Mouse (Mus musculus): ENCODE results near the gene Cog5. TPM values are rescaled to one million over a fixed set of nuclear protein-coding genes. Genes with fewer than 3 reads are reported as not detected.
A peak's percentile ranks its signal among the peaks of the same experiment; 100 is the strongest.

Gene Cog5
- polyA plus RNA-seq, 1 experiment from 2014 or later, result 41.1 TPM

DNA sequence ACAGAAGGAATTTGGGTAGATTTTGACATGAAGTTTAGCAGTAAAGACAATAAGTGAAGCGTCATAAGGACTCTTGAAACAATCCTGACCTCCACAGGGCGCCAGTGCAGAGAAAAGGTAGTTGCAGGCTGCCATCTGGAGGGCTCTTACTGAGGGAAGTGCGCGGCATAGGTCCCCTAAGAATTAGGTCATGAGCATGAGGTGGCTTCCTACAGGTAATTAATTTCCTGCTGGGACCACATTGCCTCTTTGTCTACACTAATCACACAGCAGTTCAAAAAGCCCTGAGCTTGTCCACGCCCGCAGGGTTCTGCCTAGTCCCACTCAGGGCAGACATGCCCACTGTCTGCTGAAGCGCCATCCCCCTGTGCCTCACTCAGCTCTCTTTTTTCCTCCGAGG is 242.3 kb downstream of the Cog5 start:
- H3K4me2 ChIP-seq (replicated peaks; ENCODE audit: low read depth, low read length), result no peak overlapping the region
- ATAC-seq (ENCODE audit: low FRiP score) (peak; percentile 52), DNase-seq (ENCODE audit: low spot score) (no peak)
- 0 out of 2 replicates have a peak overlapping the region, but pooled peaks have one; percentile 33 for H3K27ac ChIP-seq (ENCODE audit: low read depth, low read length)
- H3K4me3 ChIP-seq (ENCODE audit: low read depth, low read length), result no peak overlapping the region
- 33% methylated on average over 8 of the region's 8 CpGs for WGBS
- H3K4me1 ChIP-seq (replicated peaks; ENCODE audit: control insufficient read depth, insufficient read depth, low read length), result no peaks in the 10 kb centered on the region
- H3K9me3 ChIP-seq (ENCODE audit: control insufficient read depth, low read length), result no peaks in the 10 kb centered on the region
- H3K36me3 ChIP-seq (ENCODE audit: control insufficient read depth, insufficient read depth, low read length), result no peaks in the 10 kb centered on the region
- no peak overlapping the region for H3K9ac ChIP-seq (ENCODE audit: low read depth, low read length)
- H3K27me3 ChIP-seq (ENCODE audit: control insufficient read depth, insufficient read depth, low read length), result no peaks in the 10 kb centered on the region

DNA sequence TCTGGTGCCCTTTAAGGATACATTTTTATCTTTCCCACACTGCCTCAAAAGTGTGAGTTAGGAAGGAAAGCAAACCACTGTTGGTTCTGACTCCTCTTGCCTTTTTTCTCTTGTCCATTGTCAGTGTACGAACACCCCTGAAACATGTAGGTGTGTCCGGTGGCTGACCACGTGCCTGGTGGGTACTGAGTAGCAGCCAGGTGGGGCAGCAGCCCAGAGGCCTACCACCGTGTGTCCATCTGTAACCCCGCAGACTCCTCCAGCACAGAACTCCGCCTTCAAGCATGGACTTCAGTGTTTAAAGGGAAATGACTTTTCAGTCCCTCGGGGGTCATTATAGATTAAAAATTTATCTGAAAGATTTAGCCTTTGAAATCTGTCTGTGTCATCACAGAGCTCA is 242.8 kb downstream of the Cog5 start:
- Histone ChIP-seq H3K9me3 (ENCODE audit: control insufficient read depth, low read length) (no peaks in the 10 kb centered on the region), H3K27ac (ENCODE audit: low read depth, low read length) (no peak overlapping the region), H3K4me2 (replicated peaks; ENCODE audit: low read depth, low read length) (no peak overlapping the region), H3K4me3 (ENCODE audit: low read depth, low read length) (no peak overlapping the region), H3K9ac (ENCODE audit: low read depth, low read length) (no peak overlapping the region), H3K27me3 (ENCODE audit: control insufficient read depth, insufficient read depth, low read length) (no peaks in the 10 kb centered on the region), H3K36me3 (ENCODE audit: control insufficient read depth, insufficient read depth, low read length) (no peaks in the 10 kb centered on the region), H3K4me1 (replicated peaks; ENCODE audit: control insufficient read depth, insufficient read depth, low read length) (no peaks in the 10 kb centered on the region)
- ATAC-seq (ENCODE audit: low FRiP score), result no peak
- WGBS, result 62% methylated on average over 7 of the region's 7 CpGs
- no peak for DNase-seq (ENCODE audit: low spot score)

DNA sequence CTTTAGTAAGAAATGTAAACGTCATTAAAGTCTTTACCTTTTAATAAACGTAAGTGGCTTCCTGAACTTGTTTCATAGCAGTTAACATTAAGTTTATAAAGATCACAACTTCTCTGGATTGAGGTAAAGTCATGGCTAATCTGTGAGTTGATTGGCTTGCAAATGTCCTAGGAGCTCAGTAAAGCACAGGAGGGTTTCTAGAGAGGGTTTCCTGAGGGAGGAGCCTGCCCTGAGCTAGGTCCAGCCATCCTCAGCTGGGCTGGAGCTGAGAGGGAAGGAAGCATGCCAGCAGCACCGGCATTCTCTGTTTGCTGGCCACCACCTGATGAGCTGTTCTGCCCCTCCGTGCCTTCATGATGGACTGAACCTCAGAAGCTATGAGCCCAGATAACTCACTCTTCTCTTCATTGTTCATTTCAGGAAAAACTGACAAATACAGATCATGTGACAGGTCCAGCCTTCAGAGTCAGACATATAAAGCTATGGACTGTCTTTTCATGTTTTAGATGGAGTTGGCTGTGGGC is 245.8 kb downstream of the Cog5 start:
- ATAC-seq (ENCODE audit: low FRiP score), result no peak
- WGBS, result 74% methylated on average over 4 of the region's 4 CpGs
- no peaks in the 10 kb centered on the region for H3K27me3 ChIP-seq (ENCODE audit: control insufficient read depth, insufficient read depth, low read length)
- H3K27ac ChIP-seq (ENCODE audit: low read depth, low read length), result no peak overlapping the region
- no peak overlapping the region for H3K4me3 ChIP-seq (ENCODE audit: low read depth, low read length)
- no peaks in the 10 kb centered on the region for H3K36me3 ChIP-seq (ENCODE audit: control insufficient read depth, insufficient read depth, low read length)
- H3K4me1 ChIP-seq (replicated peaks; ENCODE audit: control insufficient read depth, insufficient read depth, low read length), result no peaks in the 10 kb centered on the region
- no peak for DNase-seq (ENCODE audit: low spot score)
- H3K9me3 ChIP-seq (ENCODE audit: control insufficient read depth, low read length), result no peaks in the 10 kb centered on the region
- no peak overlapping the region for H3K4me2 ChIP-seq (replicated peaks; ENCODE audit: low read depth, low read length)
- no peak overlapping the region for H3K9ac ChIP-seq (ENCODE audit: low read depth, low read length)

GRCm38 (mm10) chr12:31905696-31906551 is 251.3 kb downstream of the Cog5 start:
- Histone ChIP-seq H3K4me1 (replicated peaks; ENCODE audit: control insufficient read depth, insufficient read depth, low read length) (0 out of 2 replicates have a peak, but pooled peaks cover 3% of the 10 kb centered on the region), H3K27ac (ENCODE audit: low read depth, low read length) (peak overlapping the region; percentile 73), H3K9me3 (ENCODE audit: control insufficient read depth, low read length) (no peaks in the 10 kb centered on the region), H3K4me3 (ENCODE audit: low read depth, low read length) (no peak overlapping the region), H3K36me3 (ENCODE audit: control insufficient read depth, insufficient read depth, low read length) (no peaks in the 10 kb centered on the region), H3K4me2 (replicated peaks; ENCODE audit: low read depth, low read length) (no peak overlapping the region), H3K9ac (ENCODE audit: low read depth, low read length) (no peak overlapping the region), H3K27me3 (ENCODE audit: control insufficient read depth, insufficient read depth, low read length) (no peaks in the 10 kb centered on the region)
- DNase-seq (ENCODE audit: low spot score) (peak; percentile 30), ATAC-seq (ENCODE audit: low FRiP score) (peak; percentile 74)
- WGBS, result 48% methylated on average over 6 of the region's 6 CpGs

DNA sequence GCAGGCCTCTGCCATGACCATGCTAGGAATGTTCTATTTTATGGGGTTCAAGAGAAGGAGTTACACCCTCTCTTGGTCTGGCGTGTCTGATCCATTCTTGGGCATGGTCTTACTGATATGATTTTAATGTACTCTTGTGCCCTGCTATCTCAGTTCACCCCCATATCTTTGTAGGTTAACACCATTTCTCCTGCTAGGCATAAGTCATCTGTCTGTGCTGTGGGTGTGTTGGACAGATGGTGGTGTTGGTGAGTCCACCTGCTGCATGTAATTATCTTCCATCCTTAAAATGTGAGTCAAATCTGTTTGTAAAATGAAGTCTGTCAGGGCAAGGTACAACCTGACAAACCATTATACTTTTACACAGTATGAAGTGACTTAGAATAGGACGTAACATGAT is 252.8 kb downstream of the Cog5 start:
- ATAC-seq (ENCODE audit: low FRiP score) (no peak), DNase-seq (ENCODE audit: low spot score) (no peak)
- no peak overlapping the region for H3K9ac ChIP-seq (ENCODE audit: low read depth, low read length)
- no peak overlapping the region for H3K27ac ChIP-seq (ENCODE audit: low read depth, low read length)
- no peak overlapping the region for H3K4me3 ChIP-seq (ENCODE audit: low read depth, low read length)
- 0 out of 2 replicates have a peak, but pooled peaks cover 3% of the 10 kb centered on the region for H3K4me1 ChIP-seq (replicated peaks; ENCODE audit: control insufficient read depth, insufficient read depth, low read length)
- H3K4me2 ChIP-seq (replicated peaks; ENCODE audit: low read depth, low read length), result no peak overlapping the region
- no peaks in the 10 kb centered on the region for H3K36me3 ChIP-seq (ENCODE audit: control insufficient read depth, insufficient read depth, low read length)
- WGBS, result 94% methylated on average over 2 of the region's 2 CpGs
- H3K27me3 ChIP-seq (ENCODE audit: control insufficient read depth, insufficient read depth, low read length), result no peaks in the 10 kb centered on the region
- no peaks in the 10 kb centered on the region for H3K9me3 ChIP-seq (ENCODE audit: control insufficient read depth, low read length)

DNA sequence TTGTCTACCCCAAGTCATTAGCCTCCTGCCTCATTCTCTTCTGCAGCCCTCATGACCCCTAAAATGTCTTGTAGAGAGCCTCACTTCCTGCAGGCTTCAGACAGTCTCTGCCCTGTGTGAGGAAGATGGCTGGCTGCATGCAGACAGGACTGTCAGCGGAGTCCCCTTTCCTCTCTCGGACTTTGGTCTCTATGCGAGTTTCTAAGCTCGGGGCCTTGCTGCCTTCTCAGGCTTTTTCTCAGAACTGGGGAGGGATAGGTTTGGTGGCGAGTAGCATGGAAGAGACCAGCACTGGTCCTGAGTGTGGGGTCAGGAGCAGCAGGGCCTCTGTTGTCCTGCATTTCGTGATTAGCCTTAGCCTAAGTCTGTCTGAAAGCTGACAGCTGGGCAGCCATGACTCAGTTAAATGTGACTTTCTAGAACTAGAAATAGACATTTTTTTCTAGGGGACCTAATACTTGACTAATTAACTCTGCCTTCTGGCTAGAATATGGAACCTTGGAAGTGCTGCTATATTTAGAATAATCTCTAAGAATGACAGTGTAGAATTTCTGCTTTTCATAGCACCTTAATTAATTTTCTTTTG is 258.4 kb downstream of the Cog5 start:
- Histone ChIP-seq H3K4me1 (replicated peaks; ENCODE audit: control insufficient read depth, insufficient read depth, low read length) (no peaks in the 10 kb centered on the region), H3K27ac (ENCODE audit: low read depth, low read length) (no peak overlapping the region), H3K9me3 (ENCODE audit: control insufficient read depth, low read length) (no peaks in the 10 kb centered on the region), H3K9ac (ENCODE audit: low read depth, low read length) (no peak overlapping the region), H3K27me3 (ENCODE audit: control insufficient read depth, insufficient read depth, low read length) (no peaks in the 10 kb centered on the region), H3K4me2 (replicated peaks; ENCODE audit: low read depth, low read length) (no peak overlapping the region), H3K36me3 (ENCODE audit: control insufficient read depth, insufficient read depth, low read length) (no peaks in the 10 kb centered on the region), H3K4me3 (ENCODE audit: low read depth, low read length) (no peak overlapping the region)
- 85% methylated on average over 6 of the region's 6 CpGs for WGBS
- DNase-seq (ENCODE audit: low spot score), result no peak
- ATAC-seq (ENCODE audit: low FRiP score), result no peak

GRCm38 (mm10) chr12:31913614-31914013 is 258.9 kb downstream of the Cog5 start:
- H3K4me1 ChIP-seq (replicated peaks; ENCODE audit: control insufficient read depth, insufficient read depth, low read length), result no peaks in the 10 kb centered on the region
- no peaks in the 10 kb centered on the region for H3K9me3 ChIP-seq (ENCODE audit: control insufficient read depth, low read length)
- no peak overlapping the region for H3K4me3 ChIP-seq (ENCODE audit: low read depth, low read length)
- 74% methylated on average over 4 of the region's 4 CpGs for WGBS
- no peaks in the 10 kb centered on the region for H3K36me3 ChIP-seq (ENCODE audit: control insufficient read depth, insufficient read depth, low read length)
- no peaks in the 10 kb centered on the region for H3K27me3 ChIP-seq (ENCODE audit: control insufficient read depth, insufficient read depth, low read length)
- H3K27ac ChIP-seq (ENCODE audit: low read depth, low read length), result no peak overlapping the region
- no peak overlapping the region for H3K9ac ChIP-seq (ENCODE audit: low read depth, low read length)
- no peak for ATAC-seq (ENCODE audit: low FRiP score)
- no peak overlapping the region for H3K4me2 ChIP-seq (replicated peaks; ENCODE audit: low read depth, low read length)
- DNase-seq (ENCODE audit: low spot score), result no peak

- H3K9me3 ChIP-seq (ENCODE audit: control insufficient read depth, low read length), result no peaks in the 10 kb centered on the region
- H3K27me3 ChIP-seq (ENCODE audit: control insufficient read depth, insufficient read depth, low read length), result no peaks in the 10 kb centered on the region
- H3K4me1 ChIP-seq (replicated peaks; ENCODE audit: control insufficient read depth, insufficient read depth, low read length), result no peaks in the 10 kb centered on the region
- H3K4me2 ChIP-seq (replicated peaks; ENCODE audit: low read depth, low read length), result no peak overlapping the region
- no peaks in the 10 kb centered on the region for H3K36me3 ChIP-seq (ENCODE audit: control insufficient read depth, insufficient read depth, low read length)
- no peak overlapping the region for H3K9ac ChIP-seq (ENCODE audit: low read depth, low read length)
- 90% methylated on average over 5 of the region's 5 CpGs for WGBS
- H3K4me3 ChIP-seq (ENCODE audit: low read depth, low read length), result no peak overlapping the region
- DNase-seq (ENCODE audit: low spot score) (no peak), ATAC-seq (ENCODE audit: low FRiP score) (no peak)
- H3K27ac ChIP-seq (ENCODE audit: low read depth, low read length), result no peak overlapping the region
Measured at GRCm38 (mm10) chr12:31916691-31917090, 262.0 kb downstream of the Cog5 start.

DNA sequence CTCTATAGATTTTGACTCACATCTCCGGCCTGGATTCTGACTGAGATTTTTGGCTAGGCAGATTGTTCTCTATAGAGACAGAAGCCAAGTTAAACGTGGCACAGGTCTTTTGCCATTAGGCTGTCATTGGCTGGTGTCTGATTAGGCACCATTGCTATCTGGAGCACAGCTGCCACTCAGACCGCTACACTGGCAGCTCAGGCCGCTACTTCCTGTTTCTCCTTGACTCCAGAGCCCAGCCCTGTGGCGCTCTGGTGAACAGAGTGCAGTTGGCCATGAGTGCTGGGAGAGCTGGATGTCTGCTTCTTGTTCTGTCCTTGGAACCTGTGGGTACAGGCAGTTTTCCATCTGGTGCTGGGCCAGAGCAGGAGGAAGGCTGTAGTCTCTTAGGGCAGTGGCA is 262.6 kb downstream of the Cog5 start:
- 89% methylated on average over 5 of the region's 5 CpGs for WGBS
- Histone ChIP-seq H3K9ac (ENCODE audit: low read depth, low read length) (no peak overlapping the region), H3K36me3 (ENCODE audit: control insufficient read depth, insufficient read depth, low read length) (no peaks in the 10 kb centered on the region), H3K4me1 (replicated peaks; ENCODE audit: control insufficient read depth, insufficient read depth, low read length) (no peaks in the 10 kb centered on the region), H3K27me3 (ENCODE audit: control insufficient read depth, insufficient read depth, low read length) (no peaks in the 10 kb centered on the region), H3K4me2 (replicated peaks; ENCODE audit: low read depth, low read length) (no peak overlapping the region), H3K9me3 (ENCODE audit: control insufficient read depth, low read length) (no peaks in the 10 kb centered on the region), H3K27ac (ENCODE audit: low read depth, low read length) (no peak overlapping the region), H3K4me3 (ENCODE audit: low read depth, low read length) (no peak overlapping the region)
- ATAC-seq (ENCODE audit: low FRiP score), result no peak
- DNase-seq (ENCODE audit: low spot score), result no peak
